ENCODE assay signal across 8 mouse cellular contexts in genomic region chr12:110991361-110992127, GRCm38 (mm10). TPM values are rescaled to one million over a fixed set of nuclear protein-coding genes. Genes with fewer than 3 reads are reported as not detected.
DNase-seq lines count a peak whose midpoint lies in the region; ATAC-seq and TF ChIP-seq lines count a peak whose summit lies in the region.

No protein-coding gene starts in this region.

- TF ChIP-seq CTCF in gastrocnemius, adult 2 months (IDR thresholded peaks at IDR 0.05), result peak; percentile 70
- TF ChIP-seq CTCF in hindbrain, postnatal 0 days (IDR thresholded peaks at IDR 0.05; ENCODE audit: low read depth), result peak; percentile 78

- peak overlapping the region; percentile 90 for H3K27ac ChIP-seq in gastrocnemius, adult 2 months
- H3K27ac ChIP-seq in hindbrain, postnatal 0 days, result peak overlapping the region; percentile 66
- H3K27ac ChIP-seq in limb, embryonic 14.5 days (replicated peaks; ENCODE audit: low read depth, low read length), result peak overlapping the region; percentile 61
- no peak overlapping the region for H3K27ac ChIP-seq in midbrain, embryonic 15.5 days

- peak; percentile 88 for ATAC-seq in hindbrain, postnatal 0 days
- peak; percentile 68 for ATAC-seq in limb, embryonic 14.5 days (ENCODE audit: low FRiP score, low read depth)
- ATAC-seq in midbrain, embryonic 15.5 days (replicated peaks), result peak; percentile 89

- peak overlapping the region; percentile 66 for H3K4me2 ChIP-seq in hindbrain, postnatal 0 days (ENCODE audit: low read depth, low read length)
- peak overlapping the region; percentile 64 for H3K4me2 ChIP-seq in limb, embryonic 14.5 days (replicated peaks; ENCODE audit: low read depth, low read length, severe bottlenecking)
- peak overlapping the region; percentile 67 for H3K4me2 ChIP-seq in midbrain, embryonic 15.5 days

- TF ChIP-seq POLR2A in limb, embryonic 14.5 days (IDR thresholded peaks at IDR 0.05; ENCODE audit: borderline replicate concordance, extremely low read depth, insufficient read depth, insufficient read length), result no peak

- DNase-seq in left cerebral cortex, postnatal 14 days (ENCODE audit: low spot score in 2 of 2), result peak; percentile 62 to 71
- DNase-seq in left cerebral cortex, adult 8-10 months (ENCODE audit: low spot score in 2 of 2), result no peak
- DNase-seq in cerebellum, postnatal 14 days, result peak; percentile 73 to 83
- peak; percentile 83 for DNase-seq in gastrocnemius, adult 2 months
- peak; percentile 83 for DNase-seq in hindbrain, postnatal 0 days (ENCODE audit: low spot score)
- peak; percentile 78 for DNase-seq in limb, embryonic 14.5 days (ENCODE audit: low spot score)
- DNase-seq in spleen, postnatal 4 days (ENCODE audit: low spot score in 2 of 2), result peak; percentile 89 to 96

- peak overlapping the region; percentile 74 for H3K4me3 ChIP-seq in gastrocnemius, adult 2 months
- H3K4me3 ChIP-seq in hindbrain, postnatal 0 days (ENCODE audit: low read length), result peak overlapping the region; percentile 44
- peak overlapping the region; percentile 51 for H3K4me3 ChIP-seq in limb, embryonic 14.5 days (replicated peaks; ENCODE audit: low read length)
- H3K4me3 ChIP-seq in midbrain, embryonic 15.5 days, result peak overlapping the region; percentile 49

- H3K4me1 ChIP-seq in hindbrain, postnatal 0 days (ENCODE audit: insufficient read depth, low read length), result no peaks in the 10 kb centered on the region
- H3K4me1 ChIP-seq in limb, embryonic 14.5 days (ENCODE audit: control insufficient read depth, insufficient read depth, low read length), result no peaks in the 10 kb centered on the region; the same call in 1 of the 2 replicates
- H3K4me1 ChIP-seq in midbrain, embryonic 15.5 days, result peaks cover 8% of the 10 kb centered on the region; the same call in 1 of the 2 replicates

- no peaks in the 10 kb centered on the region for H3K27me3 ChIP-seq in hindbrain, postnatal 0 days (ENCODE audit: insufficient read depth, low read length)
- no peaks in the 10 kb centered on the region for H3K27me3 ChIP-seq in limb, embryonic 14.5 days (ENCODE audit: control insufficient read depth, insufficient read depth, low read length)
- H3K27me3 ChIP-seq in midbrain, embryonic 15.5 days (replicated peaks), result no peaks in the 10 kb centered on the region

- intact Hi-C loops in left cerebral cortex, postnatal 14 days (cut with DNase I), result loop anchor here (2.0 to 5.0 kb wide), 2 partner anchors 46 to 55 kb away; partner anchors contain the start of gene Rcor1
- intact Hi-C loops in gastrocnemius, adult 2 months (cut with DNase I), result loop anchor here (1.0 to 10.0 kb wide), 5 partner anchors 46 to 577 kb away; partner anchors contain the start of genes Cinp, Rcor1, Tecpr2 and Zfp839

- peak overlapping the region; percentile 50 for H3K9ac ChIP-seq in hindbrain, postnatal 0 days (replicated peaks; ENCODE audit: low read length)
- H3K9ac ChIP-seq in limb, embryonic 14.5 days (ENCODE audit: low read depth, low read length, severe bottlenecking), result peak overlapping the region; percentile 65
- peak overlapping the region; percentile 50; the same call in 1 of the 2 replicates for H3K9ac ChIP-seq in midbrain, embryonic 15.5 days

- no peaks in the 10 kb centered on the region for H3K36me3 ChIP-seq in hindbrain, postnatal 0 days (ENCODE audit: insufficient read depth, low read length)
- H3K36me3 ChIP-seq in limb, embryonic 14.5 days (ENCODE audit: control insufficient read depth, insufficient read depth, low read length), result no peaks in the 10 kb centered on the region
- no peaks in the 10 kb centered on the region for H3K36me3 ChIP-seq in midbrain, embryonic 15.5 days (replicated peaks)

- H3K9me3 ChIP-seq in hindbrain, postnatal 0 days (ENCODE audit: low read length), result no peaks in the 10 kb centered on the region
- no peaks in the 10 kb centered on the region for H3K9me3 ChIP-seq in limb, embryonic 14.5 days (ENCODE audit: control insufficient read depth, low read length)
- H3K9me3 ChIP-seq in midbrain, embryonic 15.5 days, result no peaks in the 10 kb centered on the region

- WGBS in hindbrain, postnatal 0 days, result 2% methylated on average over 23 of the region's 23 CpGs
- WGBS in limb, embryonic 14.5 days, result 9% methylated on average over 23 of the region's 23 CpGs
- 2% methylated on average over 22 of the region's 23 CpGs for WGBS in midbrain, embryonic 15.5 days

RNA-seq across cellular contexts. Expression of gene Ankrd9, which starts 12.7 kb away (rescaled TPM):
- 10 to 100 TPM; 12.2 to 14.5 TPM for total RNA-seq in left cerebral cortex, postnatal 14 days (2021)
- total RNA-seq in left cerebral cortex, adult 8-10 months (2022), result 10 to 100 TPM; 13.6 to 18.7 (median 16.5) TPM
- total RNA-seq in gastrocnemius, adult 2 months (2021), result 100 to 1,000 TPM; 150 to 203 TPM
- total RNA-seq in hindbrain, postnatal 0 days (2014; rRNA removed), result 14.3 and 21.1 TPM in 2 replicates
- polyA plus RNA-seq in hindbrain, postnatal 0 days (2015; fragmentation: Nextera tagmentation; extraction: Ambion mirVana), result 12.8 and 14.8 TPM in 2 replicates
- polyA plus RNA-seq in limb, embryonic 14.5 days (2012; rRNA removed), result 15.6 and 21.6 TPM in 2 replicates
- 11.7 and 12.5 TPM in 2 replicates for polyA plus RNA-seq in limb, embryonic 14.5 days (2014; fragmentation: Nextera tagmentation; extraction: Ambion mirVana)
- 8.0 and 8.3 TPM in 2 replicates for polyA plus RNA-seq in midbrain, embryonic 15.5 days (2015; fragmentation: Nextera tagmentation; extraction: Ambion mirVana)

RNA-seq across cellular contexts. Expression of gene Rcor1, which starts 47.6 kb away (rescaled TPM):
- 10 to 100 TPM; 17.9 to 18.8 TPM for total RNA-seq in left cerebral cortex, postnatal 14 days (2021)
- total RNA-seq in left cerebral cortex, adult 8-10 months (2022), result 10 to 100 TPM; 13.0 to 15.2 (median 14.2) TPM
- 1 to 10 TPM; 6.8 to 8.5 TPM for total RNA-seq in gastrocnemius, adult 2 months (2021)
- 11.1 and 13.1 TPM in 2 replicates for total RNA-seq in hindbrain, postnatal 0 days (2014; rRNA removed)
- 3.0 and 3.1 TPM in 2 replicates for polyA plus RNA-seq in hindbrain, postnatal 0 days (2015; fragmentation: Nextera tagmentation; extraction: Ambion mirVana)
- 29.4 and 30.2 TPM in 2 replicates for polyA plus RNA-seq in limb, embryonic 14.5 days (2012; rRNA removed)
- 17.7 and 20.6 TPM in 2 replicates for polyA plus RNA-seq in limb, embryonic 14.5 days (2014; fragmentation: Nextera tagmentation; extraction: Ambion mirVana)
- 4.7 and 5.1 TPM in 2 replicates for polyA plus RNA-seq in midbrain, embryonic 15.5 days (2015; fragmentation: Nextera tagmentation; extraction: Ambion mirVana)

Comparison
In these comparisons a context has a peak if more than half of its experiments do, and no peak if none do; other contexts are left out.
1. DNase-seq: peak in left cerebral cortex, postnatal 14 days (2 of 2), cerebellum, postnatal 14 days (2 of 2), gastrocnemius, adult 2 months (single experiment), hindbrain, postnatal 0 days (single experiment), limb, embryonic 14.5 days (single experiment) and spleen, postnatal 4 days (2 of 2); none in left cerebral cortex, adult 8-10 months (0 of 2).
2. Peak in every context shown above with its lines, with median percentiles within 50 percentile points of each other: H3K4me3 ChIP-seq, ATAC-seq, H3K4me2 ChIP-seq and H3K9ac ChIP-seq.